Mouse (Mus musculus): ENCODE results near the gene Mical2. TPM values are rescaled to one million over a fixed set of nuclear protein-coding genes. Genes with fewer than 3 reads are reported as not detected.

Gene Mical2
- polyA plus RNA-seq, 1 experiment from 2014 or later = 12.5 TPM

DNA sequence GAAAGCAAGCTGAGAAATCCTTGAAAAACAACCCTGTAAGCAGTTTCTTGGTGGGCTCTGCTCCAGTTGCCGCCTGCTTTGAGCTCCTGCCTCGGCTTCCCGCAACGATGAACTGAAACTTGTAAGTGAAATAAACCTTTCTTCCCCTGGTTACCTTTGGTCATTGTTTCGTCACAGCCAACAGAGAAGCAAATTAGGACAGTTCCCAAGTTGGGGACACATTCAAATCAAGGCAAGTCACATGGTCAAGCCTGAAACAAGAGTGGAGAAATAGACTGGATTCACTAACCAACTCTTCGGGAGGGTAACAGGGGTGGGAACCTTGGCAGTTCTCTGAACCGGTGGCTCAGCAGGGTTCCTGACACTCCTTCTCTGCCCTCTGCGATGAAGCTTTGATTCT is 28.2 kb upstream of the Mical2 start:
- Histone ChIP-seq H3K4me2 (no peak overlapping the region), H3K27me3 (replicated peaks) (no peaks in the 10 kb centered on the region), H3K4me3 (replicated peaks) (no peak overlapping the region), H3K4me1 (no peaks in the 10 kb centered on the region), H3K36me3 (no peaks in the 10 kb centered on the region), H3K9ac (no peak overlapping the region), H3K27ac (no peak overlapping the region), H3K9me3 (no peaks in the 10 kb centered on the region)
- ATAC-seq (ENCODE audit: insufficient read depth, low FRiP score, low read depth) = no peak
- WGBS = 68% methylated on average over 8 of the region's 8 CpGs

DNA sequence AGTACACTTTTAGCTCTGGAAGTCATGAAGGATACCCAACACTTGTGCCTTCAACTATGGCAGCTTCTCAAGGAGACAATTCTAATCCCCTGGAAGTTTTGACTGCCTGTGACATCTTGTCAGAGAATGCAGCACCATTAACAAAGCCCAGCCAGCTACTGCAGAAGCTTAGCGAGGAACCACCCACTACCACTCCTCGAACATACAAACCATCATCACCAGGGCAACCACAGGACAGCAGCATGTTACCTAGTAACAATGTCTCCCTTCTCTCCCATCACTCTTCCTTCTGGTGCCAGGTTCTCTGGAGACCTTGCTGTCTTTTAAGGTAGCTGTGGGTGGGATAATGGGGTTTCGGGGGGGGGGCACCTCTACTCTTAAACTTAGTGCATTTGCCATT is 26.3 kb upstream of the Mical2 start:
- Histone ChIP-seq H3K36me3 (no peaks in the 10 kb centered on the region), H3K4me1 (peaks cover 1% of the 10 kb centered on the region; the same call in 1 of the 2 replicates), H3K9me3 (no peaks in the 10 kb centered on the region), H3K9ac (no peak overlapping the region), H3K4me3 (replicated peaks) (no peak overlapping the region), H3K4me2 (no peak overlapping the region), H3K27me3 (replicated peaks) (no peaks in the 10 kb centered on the region), H3K27ac (no peak overlapping the region)
- ATAC-seq (ENCODE audit: insufficient read depth, low FRiP score, low read depth) = no peak
- WGBS = 62% methylated on average over 3 of the region's 3 CpGs

DNA sequence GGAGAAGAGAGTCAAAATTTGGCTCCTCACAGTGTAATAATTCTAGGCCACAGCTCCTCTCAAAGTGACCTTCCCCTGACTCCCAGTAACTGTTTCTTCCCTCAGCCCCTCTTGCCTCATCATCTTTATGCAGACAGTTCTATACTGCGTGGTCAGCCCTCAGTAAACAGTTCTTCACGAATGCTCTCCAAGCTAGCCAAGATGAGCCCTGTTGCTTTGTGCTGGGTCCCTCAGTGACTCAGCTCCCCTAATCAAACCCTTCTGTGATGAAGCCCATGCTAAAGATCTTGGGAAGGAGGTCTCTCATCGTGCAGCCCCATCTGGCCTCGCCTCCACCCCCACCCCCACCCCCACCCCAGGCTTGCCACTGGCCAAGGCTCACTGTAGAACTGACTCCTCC is 24.9 kb upstream of the Mical2 start:
- Histone ChIP-seq H3K36me3 (no peaks in the 10 kb centered on the region), H3K9ac (no peak overlapping the region), H3K27me3 (replicated peaks) (no peaks in the 10 kb centered on the region), H3K27ac (no peak overlapping the region), H3K4me1 (peaks cover 8% of the 10 kb centered on the region; the same call in 1 of the 2 replicates), H3K4me2 (no peak overlapping the region), H3K4me3 (replicated peaks) (no peak overlapping the region), H3K9me3 (no peaks in the 10 kb centered on the region)
- 49% methylated on average over 4 of the region's 4 CpGs for WGBS
- ATAC-seq (ENCODE audit: insufficient read depth, low FRiP score, low read depth) = no peak

DNA sequence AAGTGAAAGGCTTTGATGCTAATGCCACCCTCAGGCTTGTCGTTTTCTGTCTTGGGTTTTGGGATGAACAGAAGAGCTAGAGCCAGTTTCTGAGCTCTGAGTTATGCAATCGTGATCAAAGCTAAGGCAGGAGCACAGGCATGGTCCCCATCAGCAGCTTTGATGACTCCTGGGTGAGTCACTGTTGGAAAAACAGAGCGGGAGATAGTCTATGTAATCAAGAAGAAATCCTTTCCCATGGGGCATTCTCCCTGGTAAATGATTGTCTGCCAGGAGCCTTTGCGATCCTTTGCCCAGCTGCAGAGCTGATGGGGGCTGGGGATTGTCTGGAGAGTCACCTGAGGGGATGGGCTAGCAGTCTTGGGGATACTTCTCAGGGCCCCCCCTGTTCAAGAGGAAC is 23.5 kb upstream of the Mical2 start:
- ATAC-seq (ENCODE audit: insufficient read depth, low FRiP score, low read depth) = peak; percentile 33
- no peaks in the 10 kb centered on the region for H3K36me3 ChIP-seq
- H3K9ac ChIP-seq = no peak overlapping the region
- no peaks in the 10 kb centered on the region for H3K27me3 ChIP-seq (replicated peaks)
- no peaks in the 10 kb centered on the region for H3K9me3 ChIP-seq
- no peak overlapping the region for H3K4me3 ChIP-seq (replicated peaks)
- H3K27ac ChIP-seq = no peak overlapping the region
- H3K4me1 ChIP-seq = peaks cover 8% of the 10 kb centered on the region; the same call in 1 of the 2 replicates
- 40% methylated on average over 4 of the region's 4 CpGs for WGBS
- no peak overlapping the region for H3K4me2 ChIP-seq

DNA sequence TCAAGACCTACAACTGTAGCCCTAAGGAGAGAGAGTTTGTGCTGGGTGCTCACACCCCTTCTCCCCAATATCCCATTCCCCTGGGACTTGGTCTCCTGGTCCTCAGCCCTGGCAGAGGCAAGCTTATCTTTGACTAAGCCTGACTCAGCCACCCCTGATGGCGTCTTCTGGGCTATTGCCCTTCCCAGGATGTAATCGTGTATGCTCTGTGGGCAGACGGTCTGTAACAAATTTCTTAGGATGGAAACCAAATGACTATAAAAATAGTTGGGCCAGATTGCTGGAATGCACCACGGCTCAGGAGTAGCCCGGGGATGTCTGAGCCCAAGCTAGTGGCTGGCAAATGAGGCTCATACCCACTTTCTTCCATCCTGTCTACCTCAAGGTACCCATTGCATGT is 22.8 kb upstream of the Mical2 start:
- Histone ChIP-seq H3K36me3 (no peaks in the 10 kb centered on the region), H3K27me3 (replicated peaks) (no peaks in the 10 kb centered on the region), H3K9ac (no peak overlapping the region), H3K4me1 (peaks cover 8% of the 10 kb centered on the region; the same call in 1 of the 2 replicates), H3K27ac (no peak overlapping the region), H3K9me3 (no peaks in the 10 kb centered on the region), H3K4me3 (replicated peaks) (no peak overlapping the region), H3K4me2 (no peak overlapping the region)
- ATAC-seq (ENCODE audit: insufficient read depth, low FRiP score, low read depth) = no peak
- WGBS = 84% methylated on average over 5 of the region's 5 CpGs

DNA sequence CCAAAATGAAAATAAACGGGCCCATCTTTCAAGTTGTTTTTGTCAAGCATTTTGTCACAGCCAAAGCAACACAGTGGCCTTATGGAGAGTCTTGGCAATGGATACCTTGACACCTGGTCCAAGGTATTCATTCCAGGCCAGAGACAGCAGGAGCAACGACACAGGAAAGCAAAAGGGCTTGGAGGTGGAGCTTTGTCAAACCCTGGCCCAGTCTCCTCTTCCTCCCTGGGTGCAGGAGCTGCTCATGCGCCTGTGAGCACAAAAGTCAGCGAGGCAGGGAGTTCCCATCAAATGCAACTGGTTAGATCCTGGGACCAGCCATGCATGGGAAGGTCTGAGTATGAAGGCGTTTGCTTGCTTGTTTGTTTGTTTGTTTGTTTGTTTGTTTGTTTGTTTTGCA is 21.7 kb upstream of the Mical2 start:
- Histone ChIP-seq H3K27me3 (replicated peaks) (no peaks in the 10 kb centered on the region), H3K4me3 (replicated peaks) (no peak overlapping the region), H3K4me1 (peaks cover 15% of the 10 kb centered on the region; the same call in 1 of the 2 replicates), H3K9me3 (no peaks in the 10 kb centered on the region), H3K27ac (peak overlapping the region; percentile 73), H3K9ac (no peak overlapping the region), H3K4me2 (no peak overlapping the region), H3K36me3 (no peaks in the 10 kb centered on the region)
- ATAC-seq (ENCODE audit: insufficient read depth, low FRiP score, low read depth) = no peak
- 59% methylated on average over 5 of the region's 5 CpGs for WGBS

DNA sequence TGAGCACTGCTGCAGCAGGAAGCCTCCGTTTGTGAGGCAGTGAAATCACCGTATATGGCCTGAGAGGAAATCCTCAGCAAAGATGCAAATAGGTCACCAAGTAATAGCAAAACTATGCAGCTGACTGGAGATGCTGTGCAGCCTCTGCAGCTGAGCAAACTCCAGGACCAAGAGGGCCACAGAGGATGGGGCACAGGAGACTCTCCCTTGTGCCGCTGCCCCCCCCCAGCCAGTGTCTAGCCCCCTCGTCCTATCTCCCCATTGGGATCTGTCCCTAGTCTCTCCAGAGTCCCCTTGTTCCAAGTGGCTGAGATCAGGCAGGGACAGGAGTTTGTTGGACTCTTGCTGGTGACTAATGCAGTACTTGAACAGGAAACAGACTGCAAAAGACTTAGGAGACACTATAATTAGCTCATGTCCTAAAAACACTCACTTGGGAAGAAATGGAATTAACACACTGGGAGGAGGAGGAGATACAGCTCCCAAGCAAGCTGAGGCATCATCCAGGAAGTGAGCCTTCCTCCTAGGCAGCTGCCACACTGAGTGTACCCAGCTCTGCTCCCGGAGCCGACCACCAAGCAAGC is 21.2 kb upstream of the Mical2 start:
- H3K4me1 ChIP-seq = peaks cover 15% of the 10 kb centered on the region; the same call in 1 of the 2 replicates
- no peak overlapping the region for H3K4me2 ChIP-seq
- H3K27me3 ChIP-seq (replicated peaks) = no peaks in the 10 kb centered on the region
- H3K36me3 ChIP-seq = no peaks in the 10 kb centered on the region
- no peak overlapping the region for H3K9ac ChIP-seq
- 36% methylated on average over 6 of the region's 6 CpGs for WGBS
- no peaks in the 10 kb centered on the region for H3K9me3 ChIP-seq
- peak overlapping the region; percentile 73 for H3K27ac ChIP-seq
- ATAC-seq (ENCODE audit: insufficient read depth, low FRiP score, low read depth) = no peak
- H3K4me3 ChIP-seq (replicated peaks) = no peak overlapping the region

DNA sequence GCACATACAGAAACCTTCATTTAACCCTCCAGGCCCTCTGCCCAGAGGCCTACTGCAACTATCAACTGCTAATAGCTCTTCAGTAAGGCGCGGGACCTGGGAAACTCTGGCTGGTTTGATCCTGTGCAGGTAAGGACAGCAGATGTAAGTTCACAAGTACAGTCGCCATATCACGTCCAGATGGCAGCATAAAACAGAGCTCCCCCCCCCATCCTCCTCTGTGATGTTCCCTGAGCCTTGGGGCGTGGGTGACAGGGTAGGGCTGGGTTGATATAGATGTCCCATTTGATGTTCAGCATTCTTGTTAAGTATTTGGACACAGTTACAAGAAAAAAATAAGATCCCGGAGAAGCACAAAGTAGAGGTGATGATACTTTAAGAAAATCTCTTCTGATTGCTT is 20.1 kb upstream of the Mical2 start:
- H3K9me3 ChIP-seq = no peaks in the 10 kb centered on the region
- H3K36me3 ChIP-seq = no peaks in the 10 kb centered on the region
- H3K27ac ChIP-seq = no peak overlapping the region
- H3K27me3 ChIP-seq (replicated peaks) = no peaks in the 10 kb centered on the region
- no peak for ATAC-seq (ENCODE audit: insufficient read depth, low FRiP score, low read depth)
- H3K9ac ChIP-seq = no peak overlapping the region
- no peak overlapping the region for H3K4me2 ChIP-seq
- peaks cover 15% of the 10 kb centered on the region; the same call in 1 of the 2 replicates for H3K4me1 ChIP-seq
- no peak overlapping the region for H3K4me3 ChIP-seq (replicated peaks)
- 93% methylated on average over 6 of the region's 6 CpGs for WGBS

DNA sequence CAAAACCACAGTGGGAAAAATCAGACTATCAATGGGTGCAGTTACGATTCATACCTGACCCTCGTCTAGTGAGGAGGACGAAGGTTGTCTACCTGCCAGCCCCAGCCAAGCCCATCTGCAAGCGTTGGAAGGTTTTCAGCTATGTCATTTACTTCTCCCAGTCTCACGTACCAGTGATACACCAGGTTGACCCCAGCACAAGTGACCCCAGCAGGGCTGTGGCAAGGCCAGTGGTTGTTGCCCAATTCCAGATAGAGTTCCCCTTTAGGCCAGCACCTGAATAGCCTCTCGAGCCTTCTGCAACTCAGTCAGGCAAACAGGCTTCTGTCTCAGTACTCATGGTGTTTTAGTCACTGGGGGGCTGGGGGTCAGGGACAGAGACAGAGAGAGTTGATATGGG is 17.9 kb upstream of the Mical2 start:
- peaks cover 18% of the 10 kb centered on the region; the same call in 1 of the 2 replicates for H3K4me1 ChIP-seq
- no peaks in the 10 kb centered on the region for H3K36me3 ChIP-seq
- WGBS = 90% methylated on average over 6 of the region's 6 CpGs
- H3K27ac ChIP-seq = no peak overlapping the region
- H3K27me3 ChIP-seq (replicated peaks) = no peaks in the 10 kb centered on the region
- H3K9me3 ChIP-seq = no peaks in the 10 kb centered on the region
- H3K4me3 ChIP-seq (replicated peaks) = no peak overlapping the region
- ATAC-seq (ENCODE audit: insufficient read depth, low FRiP score, low read depth) = no peak
- no peak overlapping the region for H3K4me2 ChIP-seq
- no peak overlapping the region for H3K9ac ChIP-seq

DNA sequence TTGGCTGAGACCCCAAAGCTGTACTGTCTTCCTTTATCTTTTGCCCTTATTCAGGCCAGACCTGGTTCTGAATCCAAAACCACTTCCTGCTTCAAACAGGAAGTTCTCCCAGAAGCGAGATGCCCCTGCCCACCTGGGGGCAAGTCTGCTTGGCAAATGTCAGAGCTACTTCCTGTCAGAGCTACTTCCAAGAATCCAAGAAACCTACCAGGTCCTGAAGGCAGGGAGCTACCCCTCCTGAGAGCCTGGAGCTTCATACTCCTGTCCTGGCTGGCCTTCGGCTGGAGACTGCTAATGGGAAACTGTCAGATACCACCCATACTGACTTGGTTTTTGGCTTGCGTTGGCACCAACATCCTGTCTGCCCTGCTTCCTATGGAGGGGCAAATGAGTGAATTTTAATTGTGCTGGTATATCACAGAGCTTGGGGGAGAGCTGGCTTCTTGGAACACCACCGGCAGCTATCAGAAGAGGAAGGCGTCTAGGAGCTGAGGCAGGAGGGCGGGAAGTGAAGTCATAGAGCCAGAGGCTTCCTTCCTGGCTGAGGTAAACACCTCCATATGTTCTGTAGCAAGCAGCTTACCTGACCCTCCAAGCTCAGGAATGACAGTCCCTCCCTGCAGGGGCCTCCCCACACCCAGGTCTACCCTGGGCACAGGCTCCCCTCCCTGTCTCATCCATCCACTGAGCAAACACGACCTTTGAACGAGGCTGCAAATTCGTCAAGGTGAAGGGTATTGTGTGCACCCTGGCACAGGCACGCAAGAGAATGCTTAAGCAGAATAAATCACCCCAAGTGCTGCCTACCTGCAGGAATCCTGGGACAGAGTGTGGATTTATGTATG is 17.1 kb upstream of the Mical2 start:
- Histone ChIP-seq H3K27me3 (replicated peaks) (no peaks in the 10 kb centered on the region), H3K9me3 (no peaks in the 10 kb centered on the region), H3K27ac (peak overlapping the region; percentile 71), H3K36me3 (no peaks in the 10 kb centered on the region), H3K4me3 (replicated peaks) (no peak overlapping the region), H3K9ac (no peak overlapping the region), H3K4me2 (no peak overlapping the region), H3K4me1 (peaks cover 20% of the 10 kb centered on the region; the same call in 1 of the 2 replicates)
- ATAC-seq (ENCODE audit: insufficient read depth, low FRiP score, low read depth) = peak; percentile 32; the same call in 1 of the 2 replicates
- WGBS = 41% methylated on average over 10 of the region's 10 CpGs

DNA sequence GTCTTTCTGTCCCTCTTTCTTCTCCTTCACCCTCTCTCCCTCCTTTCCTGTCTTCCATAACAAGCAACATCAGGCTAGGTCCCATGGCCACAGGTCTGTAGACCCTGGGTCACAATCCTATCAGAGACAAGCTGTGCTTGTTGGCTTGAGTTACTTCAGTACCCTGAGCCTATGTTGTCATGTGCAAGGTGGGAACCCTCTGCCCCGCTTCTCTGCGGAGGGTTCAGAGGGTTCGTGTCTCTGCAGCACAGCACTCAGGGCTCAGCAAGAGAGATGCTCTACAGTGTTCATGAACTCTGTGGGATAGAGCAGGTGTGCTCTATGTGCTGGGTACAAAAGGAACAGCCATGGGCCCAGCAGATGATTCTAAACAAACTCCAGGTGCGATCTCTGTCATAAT is 16.0 kb upstream of the Mical2 start:
- Histone ChIP-seq H3K4me1 (peaks cover 16% of the 10 kb centered on the region; the same call in 1 of the 2 replicates), H3K27me3 (replicated peaks) (no peaks in the 10 kb centered on the region), H3K9ac (no peak overlapping the region), H3K36me3 (no peaks in the 10 kb centered on the region), H3K27ac (peak overlapping the region; percentile 71; the same call in 1 of the 2 replicates), H3K4me2 (no peak overlapping the region), H3K4me3 (replicated peaks) (no peak overlapping the region), H3K9me3 (no peaks in the 10 kb centered on the region)
- WGBS = 81% methylated on average over 4 of the region's 4 CpGs
- no peak for ATAC-seq (ENCODE audit: insufficient read depth, low FRiP score, low read depth)
